Mouse (Mus musculus) hindbrain, embryonic 16.5 days (tissue): ENCODE data around the gene A030014E15Rik. TPM values are rescaled to one million over a fixed set of nuclear protein-coding genes. Genes with fewer than 3 reads are reported as not detected.
"Not testable (repeated sequence)": the region's sequence is repeated elsewhere in the genome, so short reads cannot be mapped to it uniquely, and the experiment has no call there.

Experiments
- ATAC-seq: fragments of 200-750 bp; cut with Nextera tagmentation; 2 replicates; pipeline ENCODE4 v1.8.0; 2017; ENCODE audit warnings: moderate TSS enrichment, moderate library complexity
- H3K27ac ChIP-seq: fragments of 300-500 bp; sonication (generic); 2 replicates; pipeline ENCODE4 v1.5.1; 2014; ENCODE audit warnings: low read depth, mild to moderate bottlenecking, control low read depth, low read length, moderate library complexity
- H3K27me3 ChIP-seq: fragments of 300-500 bp; sonication (generic); replicated peaks from 2 replicates; pipeline ENCODE4 v1.6.1; 2014; ENCODE audit warnings: low read length; ENCODE audit not compliant: control insufficient read depth, insufficient read depth
- H3K36me3 ChIP-seq: fragments of 300-500 bp; sonication (generic); 2 replicates; pipeline ENCODE4 v1.6.1; 2014; ENCODE audit warnings: mild to moderate bottlenecking, low read length, moderate library complexity, mixed read lengths; ENCODE audit not compliant: control insufficient read depth, insufficient read depth
- H3K4me1 ChIP-seq: fragments of 300-500 bp; sonication (generic); 2 replicates; pipeline ENCODE4 v1.6.1; 2014; ENCODE audit warnings: low read depth, low read length; ENCODE audit not compliant: control insufficient read depth, insufficient read depth
- H3K4me2 ChIP-seq: fragments of 300-500 bp; sonication (generic); 2 replicates; pipeline ENCODE4 v1.6.1; 2014; ENCODE audit warnings: mild to moderate bottlenecking, low read length, control low read depth, moderate library complexity
- H3K4me3 ChIP-seq: fragments of 300-500 bp; sonication (generic); 2 replicates; pipeline ENCODE4 v1.5.1; 2014; ENCODE audit warnings: mild to moderate bottlenecking, low read length, control low read depth, moderate library complexity
- H3K9ac ChIP-seq: fragments of 300-500 bp; sonication (generic); 2 replicates; pipeline ENCODE4 v1.6.1; 2014; ENCODE audit warnings: low read depth, mild to moderate bottlenecking, control low read depth, low read length, moderate library complexity
- H3K9me3 ChIP-seq: fragments of 300-500 bp; sonication (generic); 2 replicates; pipeline ENCODE4 v1.6.1; 2014; ENCODE audit warnings: mild to moderate bottlenecking, low read length, moderate library complexity; ENCODE audit not compliant: control insufficient read depth
- WGBS: fragments of 180-500 bp; shearing (Covaris S2); extraction: QIAGEN DNeasy Blood & Tissue Kit; methylation state at CpG from one replicate; pipeline ENCODE4 v1.1.7; 2014; 5-methylcytosine and 5-hydroxymethylcytosine counted together
- polyA plus RNA-seq: library from polyadenylated mRNA; unstranded; fragments of >200 nt; fragmentation: Nextera tagmentation; extraction: Ambion mirVana; gene quantifications from 2 replicates; pipeline ENCODE4 v1.2.1, GENCODE M21; 2015

The A030014E15Rik gene
- polyA plus RNA-seq, 1 experiment from 2014 or later = not detected

- ATAC-seq, H3K4me1 ChIP-seq, H3K4me3 ChIP-seq, H3K27me3 ChIP-seq, H3K27ac ChIP-seq, H3K9ac ChIP-seq, H3K9me3 ChIP-seq, H3K36me3 ChIP-seq, H3K4me2 ChIP-seq: not testable (repeated sequence)
- no CpG with 5 or more reads among the region's 6 CpGs for WGBS
Observed at GRCm38 (mm10) chr1:82931326-82931725, 6.6 kb downstream of the A030014E15Rik start, which contains the start of gene Gm6217. TSS of gene Gm6217 (minus strand) at chr1:82931399.

- Histone ChIP-seq H3K27me3 (no peaks in the 10 kb centered on the region), H3K4me3 (no peak overlapping the region), H3K9ac (no peak overlapping the region), H3K4me2 (no peak overlapping the region), H3K36me3 (no peaks in the 10 kb centered on the region), H3K27ac (no peak overlapping the region), H3K9me3 (peaks cover 8% of the 10 kb centered on the region; the same call in 1 of the 2 replicates), H3K4me1 (no peaks in the 10 kb centered on the region)
- 95% methylated on average over 5 of the region's 5 CpGs for WGBS
- no peak for ATAC-seq
Observed at GRCm38 (mm10) chr1:82938666-82939065, 13.9 kb downstream of the A030014E15Rik start.

- H3K9ac ChIP-seq, H3K4me2 ChIP-seq, H3K4me1 ChIP-seq, H3K9me3 ChIP-seq, ATAC-seq, H3K36me3 ChIP-seq, H3K27me3 ChIP-seq, H3K4me3 ChIP-seq, H3K27ac ChIP-seq: not testable (repeated sequence)
- WGBS = 91% methylated on average over 1 of the region's 2 CpGs
Observed at GRCm38 (mm10) chr1:82942505-82942904, 17.8 kb downstream of the A030014E15Rik start.

GRCm38 (mm10) chr1:82943295-82943694 is 18.6 kb downstream of the A030014E15Rik start, which contains the start of gene A030003K21Rik:
TSS of gene A030003K21Rik (minus strand) at chr1:82943388.
- not testable (repeated sequence) for H3K4me1 ChIP-seq, H3K4me2 ChIP-seq, H3K9me3 ChIP-seq, H3K27ac ChIP-seq, H3K36me3 ChIP-seq, H3K27me3 ChIP-seq, H3K9ac ChIP-seq, ATAC-seq, H3K4me3 ChIP-seq
- WGBS = no CpG with 5 or more reads among the region's 6 CpGs

- H3K9me3 ChIP-seq, H3K27me3 ChIP-seq, ATAC-seq, H3K4me1 ChIP-seq, H3K4me3 ChIP-seq, H3K27ac ChIP-seq, H3K4me2 ChIP-seq, H3K36me3 ChIP-seq, H3K9ac ChIP-seq: not testable (repeated sequence)
- 100% methylated on average over 2 of the region's 2 CpGs for WGBS
Observed at GRCm38 (mm10) chr1:82946029-82946428, 21.3 kb downstream of the A030014E15Rik start.

- H3K4me1 ChIP-seq = no peaks in the 10 kb centered on the region
- H3K27me3 ChIP-seq = no peaks in the 10 kb centered on the region
- no peak for ATAC-seq
- H3K4me3 ChIP-seq = no peak overlapping the region
- no peak overlapping the region for H3K4me2 ChIP-seq
- WGBS = 88% methylated on average over 2 of the region's 2 CpGs
- no peaks in the 10 kb centered on the region for H3K9me3 ChIP-seq
- no peak overlapping the region for H3K9ac ChIP-seq
- no peak overlapping the region for H3K27ac ChIP-seq
- H3K36me3 ChIP-seq = no peaks in the 10 kb centered on the region
Observed at GRCm38 (mm10) chr1:82948601-82949000, 23.9 kb downstream of the A030014E15Rik start.

- not testable (repeated sequence) for H3K9me3 ChIP-seq, H3K4me3 ChIP-seq, H3K4me2 ChIP-seq, ATAC-seq, H3K4me1 ChIP-seq, H3K36me3 ChIP-seq, H3K27me3 ChIP-seq, H3K27ac ChIP-seq, H3K9ac ChIP-seq
Observed at GRCm38 (mm10) chr1:82955913-82956312, 31.2 kb downstream of the A030014E15Rik start, which contains the start of gene Gm7544. TSS of gene Gm7544 (minus strand) at chr1:82956013.

GRCm38 (mm10) chr1:82959870-82960385 is 35.2 kb downstream of the A030014E15Rik start, which contains the start of gene Gm47955:
TSS of gene Gm47955 (plus strand) at chr1:82960286.
- Histone ChIP-seq H3K9me3 (peaks cover 3% of the 10 kb centered on the region; the same call in 1 of the 2 replicates), H3K9ac (no peak within 1 kb of the TSS), H3K36me3 (no peaks in the 10 kb centered on the region), H3K4me1 (no peaks in the 10 kb centered on the region), H3K27ac (no peak within 1 kb of the TSS), H3K27me3 (no peaks in the 10 kb centered on the region), H3K4me2 (no peak within 1 kb of the TSS), H3K4me3 (no peak within 1 kb of the TSS)
- no peak for ATAC-seq
- WGBS = 92% methylated on average over 11 of the region's 11 CpGs

GRCm38 (mm10) chr1:82966413-82966812 is 41.7 kb downstream of the A030014E15Rik start:
- no peak overlapping the region for H3K4me3 ChIP-seq
- WGBS = 58% methylated on average over 3 of the region's 3 CpGs
- H3K36me3 ChIP-seq = no peaks in the 10 kb centered on the region
- H3K9me3 ChIP-seq = peaks cover 3% of the 10 kb centered on the region; the same call in 1 of the 2 replicates
- no peaks in the 10 kb centered on the region for H3K27me3 ChIP-seq
- no peak overlapping the region for H3K4me2 ChIP-seq
- no peak for ATAC-seq
- no peaks in the 10 kb centered on the region for H3K4me1 ChIP-seq
- no peak overlapping the region for H3K9ac ChIP-seq
- H3K27ac ChIP-seq = no peak overlapping the region
